Comparison of ENCODE assay signal across 14 mouse cellular contexts in genomic region chr8:105336373-105337130, GRCm38 (mm10). TPM values are rescaled to one million over a fixed set of nuclear protein-coding genes. Genes with fewer than 3 reads are reported as not detected.
DNase-seq lines count a peak whose midpoint lies in the region; ATAC-seq and TF ChIP-seq lines count a peak whose summit lies in the region.
"Had no signal": no experiment of that assay in that cellular context is flagged by ENCODE, and none has a peak within 500 bp of the region (broad histone marks: within the 10 kb centered on the region; RNA-seq: fewer than 3 reads in every experiment).

No protein-coding gene starts in this region.

- no peak overlapping the region for H3K9ac ChIP-seq in kidney, embryonic 16.5 days (replicated peaks; ENCODE audit: low read length)
- peak overlapping the region; percentile 24; the same call in 1 of the 2 replicates for H3K9ac ChIP-seq in ES-E14 (ENCODE audit: insufficient read depth, low read depth, low read length, poor library complexity, severe bottlenecking)
- no peak overlapping the region for H3K9ac ChIP-seq in forebrain, embryonic 14.5 days (ENCODE audit: low read length)
- no peak overlapping the region for H3K9ac ChIP-seq in midbrain, postnatal 0 days (replicated peaks; ENCODE audit: low read length, poor library complexity, severe bottlenecking)
- H3K9ac ChIP-seq: heart, embryonic 12.5 days; liver, embryonic 15.5 days had no signal

- peak; percentile 51 for DNase-seq in kidney, postnatal 10 days
- DNase-seq in ES-E14 (ENCODE audit: low read depth, low spot score): peak; percentile 68
- DNase-seq in forebrain, embryonic 14.5 days (ENCODE audit: low spot score): no peak
- peak; percentile 36 for DNase-seq in midbrain, postnatal 0 days (ENCODE audit: low spot score)
- no peak for DNase-seq in layer of hippocampus, adult 18-20 months (ENCODE audit: low spot score in 2 of 2)
- no peak for DNase-seq in adipocyte (ENCODE audit: low spot score)
- DNase-seq: cerebellum, postnatal 36 days; kidney, adult 8-10 months had no signal

- H3K27me3 ChIP-seq in kidney, embryonic 16.5 days (ENCODE audit: insufficient read depth, low read length): no peaks in the 10 kb centered on the region
- H3K27me3 ChIP-seq in forebrain, embryonic 14.5 days (replicated peaks; ENCODE audit: control insufficient read depth, insufficient read depth, low read length): no peaks in the 10 kb centered on the region
- no peaks in the 10 kb centered on the region for H3K27me3 ChIP-seq in midbrain, postnatal 0 days (ENCODE audit: insufficient read depth, low read length)
- H3K27me3 ChIP-seq: heart, embryonic 12.5 days; liver, embryonic 15.5 days had no signal

- H3K9me3 ChIP-seq in kidney, embryonic 16.5 days (ENCODE audit: low read length): no peaks in the 10 kb centered on the region
- no peaks in the 10 kb centered on the region for H3K9me3 ChIP-seq in ES-E14 (ENCODE audit: control insufficient read depth, insufficient read depth, low read depth, low read length)
- H3K9me3 ChIP-seq in forebrain, embryonic 14.5 days (replicated peaks; ENCODE audit: control insufficient read depth, low read length): no peaks in the 10 kb centered on the region
- no peaks in the 10 kb centered on the region for H3K9me3 ChIP-seq in midbrain, postnatal 0 days (ENCODE audit: low read length)
- H3K9me3 ChIP-seq: G1E; heart, embryonic 12.5 days; liver, embryonic 15.5 days had no signal

- H3K27ac ChIP-seq in kidney, embryonic 16.5 days (ENCODE audit: low read length): no peak overlapping the region
- H3K27ac ChIP-seq in ES-E14 (ENCODE audit: insufficient read depth, low read depth, low read length, poor library complexity, severe bottlenecking): no peak overlapping the region
- no peak overlapping the region for H3K27ac ChIP-seq in forebrain, embryonic 14.5 days (ENCODE audit: low read depth, low read length)
- H3K27ac ChIP-seq in midbrain, postnatal 0 days (ENCODE audit: low read depth, low read length): no peak overlapping the region
- H3K27ac ChIP-seq: liver, embryonic 15.5 days; stomach, postnatal 0 days had no signal

- H3K4me1 ChIP-seq in kidney, embryonic 16.5 days (ENCODE audit: insufficient read depth, low read length): peaks cover 16% of the 10 kb centered on the region
- peaks cover 0 to 11% of the 10 kb centered on the region in 2 experiments; a peak in 2 of 4 replicates for H3K4me1 ChIP-seq in ES-E14 (ENCODE audit: control insufficient read depth in 2 of 2, insufficient read depth in 2 of 2, low read length in 2 of 2, poor library complexity in 1 of 2)
- no peaks in the 10 kb centered on the region for H3K4me1 ChIP-seq in forebrain, embryonic 14.5 days (ENCODE audit: control insufficient read depth, insufficient read depth, low read length)
- H3K4me1 ChIP-seq in midbrain, postnatal 0 days (ENCODE audit: insufficient read depth, low read length): no peaks in the 10 kb centered on the region

- H3K4me2 ChIP-seq in kidney, embryonic 16.5 days (replicated peaks; ENCODE audit: low read depth, low read length): no peak overlapping the region
- H3K4me2 ChIP-seq in forebrain, embryonic 14.5 days (ENCODE audit: low read length): no peak overlapping the region
- H3K4me2 ChIP-seq in midbrain, postnatal 0 days (ENCODE audit: low read depth, low read length, poor library complexity, severe bottlenecking): peak overlapping the region; percentile 22
- H3K4me2 ChIP-seq: heart, embryonic 12.5 days; liver, embryonic 15.5 days had no signal

- WGBS in kidney, embryonic 16.5 days: 59% methylated on average over 32 of the region's 32 CpGs
- 50% methylated on average over 29 of the region's 32 CpGs for WGBS in forebrain, embryonic 14.5 days
- 60% methylated on average over 31 of the region's 32 CpGs for WGBS in midbrain, postnatal 0 days

- ATAC-seq in kidney, embryonic 16.5 days (ENCODE audit: low FRiP score, low TSS enrichment): no peak
- peak; percentile 25; the same call in 1 of the 2 replicates for ATAC-seq in forebrain, embryonic 14.5 days
- peak; percentile 59 for ATAC-seq in midbrain, postnatal 0 days (ENCODE audit: low FRiP score)

- peaks cover 60% of the 10 kb centered on the region for H3K36me3 ChIP-seq in kidney, embryonic 16.5 days (ENCODE audit: insufficient read depth, low read length)
- peaks cover 7% of the 10 kb centered on the region; the same call in 1 of the 2 replicates for H3K36me3 ChIP-seq in ES-E14 (ENCODE audit: control insufficient read depth, insufficient read depth, low read length, poor library complexity, severe bottlenecking)
- peaks cover 28% of the 10 kb centered on the region for H3K36me3 ChIP-seq in forebrain, embryonic 14.5 days (ENCODE audit: control insufficient read depth, insufficient read depth, low read length)
- H3K36me3 ChIP-seq in midbrain, postnatal 0 days (ENCODE audit: insufficient read depth, low read length): peaks cover 4% of the 10 kb centered on the region; the same call in 1 of the 2 replicates

- in situ Hi-C loops in ES-E14 (cut with MboI; ENCODE audit: low sequenced_read_pairs in 2 of 2, unreplicated experiment in 2 of 2): no loop called here

- H3K4me3 ChIP-seq in kidney, embryonic 16.5 days (ENCODE audit: low read length): no peak overlapping the region
- H3K4me3 ChIP-seq in ES-E14 (ENCODE audit: insufficient read depth in 1 of 2, low read depth in 1 of 2, low read length in 2 of 2, poor library complexity in 1 of 2, severe bottlenecking in 1 of 2): peak overlapping the region; percentile 61 to 75
- no peak overlapping the region for H3K4me3 ChIP-seq in forebrain, embryonic 14.5 days (ENCODE audit: low read depth, low read length)
- peak overlapping the region; percentile 18 for H3K4me3 ChIP-seq in midbrain, postnatal 0 days (ENCODE audit: low read depth, low read length)
- H3K4me3 ChIP-seq: heart, embryonic 12.5 days; liver, embryonic 15.5 days had no signal

- TF ChIP-seq CTCF in midbrain, postnatal 0 days (IDR thresholded peaks at IDR 0.05): no peak

TF ChIP-seq in ES-E14, 5 proteins besides CTCF, POLR2A, EP300 and RAD21:
- peak; percentile 39; the same call in 1 of the 2 replicates for TF ChIP-seq HCFC1 (IDR thresholded peaks at IDR 0.05; ENCODE audit: borderline replicate concordance, insufficient read depth, low read length)
- no peak for TF ChIP-seq MAFK (IDR thresholded peaks at IDR 0.05; ENCODE audit: insufficient read depth, low read depth, low read length)
- TF ChIP-seq ZC3H11A (IDR thresholded peaks at IDR 0.05; ENCODE audit: borderline replicate concordance, low read depth, low read length): no peak
TF ChIP-seq in ES-E14: peak in this region for 1.

RNA-seq across cellular contexts. Expression of gene Tmem208, which starts 10.4 kb away (rescaled TPM):
- 120 and 136 TPM in 2 replicates for polyA plus RNA-seq in kidney, embryonic 16.5 days (2015; fragmentation: Nextera tagmentation; extraction: Ambion mirVana)
- 123 and 133 TPM in 2 replicates for total RNA-seq in ES-E14 (2012; rRNA removed)
- polyA plus RNA-seq in forebrain, embryonic 14.5 days (2014; fragmentation: Nextera tagmentation; extraction: Ambion mirVana): 130 and 141 TPM in 2 replicates
- 81.3 and 88.4 TPM in 2 replicates for total RNA-seq in midbrain, postnatal 0 days (2014; rRNA removed)
- polyA plus RNA-seq in midbrain, postnatal 0 days (2015; fragmentation: Nextera tagmentation; extraction: Ambion mirVana): 129 and 152 TPM in 2 replicates
- total RNA-seq in layer of hippocampus, adult 18-20 months (2021): 10 to 100 TPM; 41.0 to 41.2 TPM

RNA-seq across cellular contexts. Expression of gene Lrrc29, which starts 10.5 kb away (rescaled TPM):
- 2.2 and 2.4 TPM in 2 replicates for polyA plus RNA-seq in kidney, embryonic 16.5 days (2015; fragmentation: Nextera tagmentation; extraction: Ambion mirVana)
- total RNA-seq in ES-E14 (2012; rRNA removed): 2.5 and 2.8 TPM in 2 replicates
- polyA plus RNA-seq in forebrain, embryonic 14.5 days (2014; fragmentation: Nextera tagmentation; extraction: Ambion mirVana): 0.67 and 0.93 TPM in 2 replicates
- total RNA-seq in midbrain, postnatal 0 days (2014; rRNA removed): 2.5 and 4.5 TPM in 2 replicates
- polyA plus RNA-seq in midbrain, postnatal 0 days (2015; fragmentation: Nextera tagmentation; extraction: Ambion mirVana): 2.1 and 2.4 TPM in 2 replicates
- 1 to 10 TPM; 4.6 to 5.3 TPM for total RNA-seq in layer of hippocampus, adult 18-20 months (2021)

RNA-seq across cellular contexts. Expression of gene Fhod1, which starts 11.2 kb away (rescaled TPM):
- 3.7 and 4.6 TPM in 2 replicates for polyA plus RNA-seq in kidney, embryonic 16.5 days (2015; fragmentation: Nextera tagmentation; extraction: Ambion mirVana)
- total RNA-seq in ES-E14 (2012; rRNA removed): 9.1 and 12.7 TPM in 2 replicates
- 0.39 and 0.48 TPM in 2 replicates for polyA plus RNA-seq in forebrain, embryonic 14.5 days (2014; fragmentation: Nextera tagmentation; extraction: Ambion mirVana)
- total RNA-seq in midbrain, postnatal 0 days (2014; rRNA removed): 3.8 and 4.4 TPM in 2 replicates
- 0.48 and 0.56 TPM in 2 replicates for polyA plus RNA-seq in midbrain, postnatal 0 days (2015; fragmentation: Nextera tagmentation; extraction: Ambion mirVana)
- 1 to 10 TPM; 2.0 to 3.4 TPM for total RNA-seq in layer of hippocampus, adult 18-20 months (2021)

RNA-seq across cellular contexts. Expression of gene Slc9a5, which starts 12.1 kb away (rescaled TPM):
- 2.5 and 3.1 TPM in 2 replicates for polyA plus RNA-seq in kidney, embryonic 16.5 days (2015; fragmentation: Nextera tagmentation; extraction: Ambion mirVana)
- total RNA-seq in ES-E14 (2012; rRNA removed): 5.8 and 11.7 TPM in 2 replicates
- polyA plus RNA-seq in forebrain, embryonic 14.5 days (2014; fragmentation: Nextera tagmentation; extraction: Ambion mirVana): 3.8 and 6.9 TPM in 2 replicates
- 28.3 and 28.4 TPM in 2 replicates for total RNA-seq in midbrain, postnatal 0 days (2014; rRNA removed)
- 12.8 and 14.4 TPM in 2 replicates for polyA plus RNA-seq in midbrain, postnatal 0 days (2015; fragmentation: Nextera tagmentation; extraction: Ambion mirVana)
- 10 to 100 TPM; 11.9 to 13.0 TPM for total RNA-seq in layer of hippocampus, adult 18-20 months (2021)
- total RNA-seq: monocyte, adult 5-6 weeks had no signal

RNA-seq across cellular contexts. Expression of gene Elmo3, which starts 31.2 kb away (rescaled TPM):
- polyA plus RNA-seq in kidney, embryonic 16.5 days (2015; fragmentation: Nextera tagmentation; extraction: Ambion mirVana): 13.3 and 13.9 TPM in 2 replicates
- 3.5 and 4.3 TPM in 2 replicates for total RNA-seq in ES-E14 (2012; rRNA removed)
- polyA plus RNA-seq in forebrain, embryonic 14.5 days (2014; fragmentation: Nextera tagmentation; extraction: Ambion mirVana): 0.70 and 0.82 TPM in 2 replicates
- total RNA-seq in midbrain, postnatal 0 days (2014; rRNA removed): 0.71 and 1.3 TPM in 2 replicates
- 0.81 and 1.3 TPM in 2 replicates for polyA plus RNA-seq in midbrain, postnatal 0 days (2015; fragmentation: Nextera tagmentation; extraction: Ambion mirVana)
- total RNA-seq in layer of hippocampus, adult 18-20 months (2021): under 1 TPM; 0.79 to 0.97 TPM

Comparison
In these comparisons a context has a peak if more than half of its experiments do, and no peak if none do; other contexts are left out.
1. DNase-seq: peak in kidney, postnatal 10 days (single experiment), ES-E14 (single experiment) and midbrain, postnatal 0 days (single experiment); none in forebrain, embryonic 14.5 days (single experiment), layer of hippocampus, adult 18-20 months (0 of 2) and adipocyte (single experiment).
2. H3K4me3 ChIP-seq: peak in ES-E14 (2 of 2) and midbrain, postnatal 0 days (single experiment); none in kidney, embryonic 16.5 days (single experiment) and forebrain, embryonic 14.5 days (single experiment).